Mouse (Mus musculus) MEL (cell line): Measurements from ENCODE around the gene Tepp. TPM values are rescaled to one million over a fixed set of nuclear protein-coding genes. Genes with fewer than 3 reads are reported as not detected.

ENCODE experiments used
- DNase-seq: peaks from one replicate; pipeline ENCODE4 v3.0.0; 2011; ENCODE audit warnings: low read depth, low spot score
- H3K27ac ChIP-seq: 2 replicates; pipeline ENCODE4 v1.5.1; 2012; ENCODE audit warnings: low read depth, mild to moderate bottlenecking, control low read depth, low read length, moderate library complexity; ENCODE audit not compliant: control insufficient read depth
- H3K27me3 ChIP-seq, 2 experiments: fragments of 150-350 bp in 1 of 2; sonication (generic) in 1 of 2; 2 replicates each; pipeline ENCODE4 v1.6.1; 2012; ENCODE audit warnings: low read length in 2 of 2, mild to moderate bottlenecking in 2 of 2, improper control_type of control experiment in 1 of 2, moderate library complexity in 1 of 2; ENCODE audit not compliant: insufficient read depth in 2 of 2, control insufficient read depth in 1 of 2
- H3K36me3 ChIP-seq, 2 experiments: 2 replicates each; pipeline ENCODE4 v1.6.1; 2012 to 2014; ENCODE audit warnings: low read length in 2 of 2, improper control_type of control experiment in 1 of 2, inconsistent platforms in 1 of 2, mild to moderate bottlenecking in 1 of 2; ENCODE audit not compliant: insufficient read depth in 2 of 2, control insufficient read depth in 1 of 2
- H3K4me1 ChIP-seq, 2 experiments: fragments of 150-350 bp in 1 of 2; sonication (generic) in 1 of 2; 2 replicates each; pipeline ENCODE4 v1.6.1; 2012; ENCODE audit warnings: low read length in 2 of 2, improper control_type of control experiment in 1 of 2, mild to moderate bottlenecking in 1 of 2; ENCODE audit not compliant: insufficient read depth in 2 of 2, control insufficient read depth in 1 of 2
- H3K4me3 ChIP-seq, 2 experiments: fragments of 150-350 bp in 1 of 2; sonication (generic) in 1 of 2; 2 replicates each; pipeline ENCODE4 v1.5.1; 2012; ENCODE audit warnings: low read depth in 2 of 2, low read length in 2 of 2, mild to moderate bottlenecking in 2 of 2, moderate library complexity in 2 of 2, control low read depth in 1 of 2, improper control_type of control experiment in 1 of 2; ENCODE audit not compliant: control insufficient read depth in 1 of 2, insufficient read depth in 1 of 2
- H3K79me2 ChIP-seq: 2 replicates; pipeline ENCODE4 v1.6.1; 2012; ENCODE audit warnings: mild to moderate bottlenecking, low read length, moderate library complexity; ENCODE audit not compliant: control insufficient read depth, poor library complexity, insufficient read depth
- H3K9ac ChIP-seq: 2 replicates; pipeline ENCODE4 v1.6.1; 2012; ENCODE audit warnings: low read depth, mild to moderate bottlenecking, control low read depth, low read length, moderate library complexity; ENCODE audit not compliant: control insufficient read depth, poor library complexity, severe bottlenecking
- H3K9me3 ChIP-seq: fragments of 150-350 bp; sonication (generic); replicated peaks from 2 replicates; pipeline ENCODE4 v1.6.1; 2012; ENCODE audit warnings: mild to moderate bottlenecking, low read length, improper control_type of control experiment, moderate library complexity; ENCODE audit not compliant: insufficient read depth
- CHD1 ChIP-seq: IDR thresholded peaks from 2 replicates; pipeline ENCODE4 v1.6.1; 2012; ENCODE audit warnings: low read depth, mild to moderate bottlenecking, inconsistent platforms, low read length, improper control_type of control experiment
- CHD2 ChIP-seq: IDR thresholded peaks from 2 replicates; pipeline ENCODE4 v1.6.1; 2011; ENCODE audit warnings: low read length, improper control_type of control experiment
- CTCF ChIP-seq, 3 experiments: IDR thresholded peaks in 2 of 3; conservative IDR thresholded peaks in 1 of 3; 2 replicates each; pipeline ENCODE4 v1.5.1; 2011 to 2012; ENCODE audit warnings: low read length in 3 of 3, low read depth in 2 of 3, mild to moderate bottlenecking in 2 of 3, improper control_type of control experiment in 1 of 3, inconsistent platforms in 1 of 3, mixed read lengths in 1 of 3, moderate library complexity in 1 of 3; ENCODE audit not compliant: control insufficient read depth in 1 of 3, insufficient read depth in 1 of 3, poor library complexity in 1 of 3, severe bottlenecking in 1 of 3
- E2F4 ChIP-seq: IDR thresholded peaks from 2 replicates; pipeline ENCODE4 v1.6.1; 2011; ENCODE audit warnings: low read depth, low read length, improper control_type of control experiment, borderline replicate concordance
- ELF1 ChIP-seq: IDR thresholded peaks from 2 replicates; pipeline ENCODE4 v1.6.1; 2014; ENCODE audit warnings: low read depth, mild to moderate bottlenecking, inconsistent platforms, low read length, improper control_type of control experiment, moderate library complexity
- ETS1 ChIP-seq: IDR thresholded peaks from 2 replicates; pipeline ENCODE4 v1.6.1; 2012; ENCODE audit warnings: low read depth, mild to moderate bottlenecking, inconsistent platforms, low read length, improper control_type of control experiment, moderate library complexity
- GABPA ChIP-seq: IDR thresholded peaks from 2 replicates; pipeline ENCODE4 v1.6.1; 2012; ENCODE audit warnings: low read depth, mild to moderate bottlenecking, inconsistent platforms, low read length, improper control_type of control experiment, moderate library complexity
- GATA1 ChIP-seq: IDR thresholded peaks from 2 replicates; pipeline ENCODE4 v1.6.1; 2011; ENCODE audit warnings: low read depth, low read length, improper control_type of control experiment
- JUND ChIP-seq: IDR thresholded peaks from 2 replicates; pipeline ENCODE4 v1.6.1; 2011; ENCODE audit warnings: low read depth, mild to moderate bottlenecking, improper control_type of control experiment, low read length
- KAT2A ChIP-seq: conservative IDR thresholded peaks from 2 replicates; pipeline ENCODE4 v1.6.1; 2012; ENCODE audit warnings: low read depth, low read length, improper control_type of control experiment, inconsistent platforms
- MAFK ChIP-seq: IDR thresholded peaks from 2 replicates; pipeline ENCODE4 v1.6.1; 2011; ENCODE audit warnings: low read depth, mild to moderate bottlenecking, low read length, improper control_type of control experiment, borderline replicate concordance
- MAX ChIP-seq: IDR thresholded peaks from 2 replicates; pipeline ENCODE4 v1.6.1; 2011; ENCODE audit warnings: low read length, improper control_type of control experiment
- MAZ ChIP-seq: IDR thresholded peaks from 2 replicates; pipeline ENCODE4 v1.6.1; 2012; ENCODE audit warnings: low read depth, mild to moderate bottlenecking, inconsistent platforms, low read length, improper control_type of control experiment
- MEF2A ChIP-seq: IDR thresholded peaks from 2 replicates; pipeline ENCODE4 v1.6.1; 2014; ENCODE audit warnings: low read depth, mild to moderate bottlenecking, inconsistent platforms, low read length, improper control_type of control experiment; ENCODE audit not compliant: poor library complexity, insufficient replicate concordance, severe bottlenecking; ENCODE audit errors: extremely low read depth
- MYB ChIP-seq: IDR thresholded peaks from 2 replicates; pipeline ENCODE4 v1.6.1; 2011; ENCODE audit warnings: mild to moderate bottlenecking, low read depth, low read length, improper control_type of control experiment
- MYC ChIP-seq: IDR thresholded peaks from 2 replicates; pipeline ENCODE4 v1.6.1; 2011; ENCODE audit warnings: low read depth, mild to moderate bottlenecking, low read length, improper control_type of control experiment, moderate library complexity
- NELFE ChIP-seq: IDR thresholded peaks from 2 replicates; pipeline ENCODE4 v1.6.1; 2011; ENCODE audit warnings: low read depth, low read length, improper control_type of control experiment
- NRF1 ChIP-seq: IDR thresholded peaks from 2 replicates; pipeline ENCODE4 v1.6.1; 2014; ENCODE audit warnings: low read depth, mild to moderate bottlenecking, inconsistent platforms, low read length, improper control_type of control experiment, moderate library complexity; ENCODE audit not compliant: poor library complexity, insufficient read depth, severe bottlenecking
- POLR2A ChIP-seq, 2 experiments: IDR thresholded peaks; 2 replicates each; pipeline ENCODE4 v1.6.1; 2011 to 2012; ENCODE audit warnings: low read length in 2 of 2, mild to moderate bottlenecking in 2 of 2, control low read depth in 1 of 2, improper control_type of control experiment in 1 of 2, low read depth in 1 of 2, moderate library complexity in 1 of 2; ENCODE audit not compliant: control insufficient read depth in 1 of 2, insufficient read depth in 1 of 2, poor library complexity in 1 of 2
- POLR2AphosphoS2 ChIP-seq: IDR thresholded peaks from 2 replicates; pipeline ENCODE4 v1.6.1; 2011; ENCODE audit warnings: low read length, improper control_type of control experiment
- POLR2AphosphoS5 ChIP-seq: IDR thresholded peaks from 2 replicates; pipeline ENCODE4 v1.6.1; 2012; ENCODE audit warnings: low read depth, borderline replicate concordance, mild to moderate bottlenecking, inconsistent platforms, low read length, moderate library complexity, mixed read lengths
- RAD21 ChIP-seq: IDR thresholded peaks from 2 replicates; pipeline ENCODE4 v1.6.1; 2011; ENCODE audit warnings: mild to moderate bottlenecking, low read depth, low read length, improper control_type of control experiment
- RCOR1 ChIP-seq: IDR thresholded peaks from 2 replicates; pipeline ENCODE4 v1.6.1; 2012; ENCODE audit warnings: low read depth, mild to moderate bottlenecking, inconsistent platforms, low read length, improper control_type of control experiment
- SIN3A ChIP-seq: IDR thresholded peaks from 2 replicates; pipeline ENCODE4 v1.6.1; 2012; ENCODE audit warnings: low read length, improper control_type of control experiment, inconsistent platforms
- SMC3 ChIP-seq: IDR thresholded peaks from 2 replicates; pipeline ENCODE4 v1.6.1; 2011; ENCODE audit warnings: low read depth, low read length, improper control_type of control experiment
- TAL1 ChIP-seq: IDR thresholded peaks from 2 replicates; pipeline ENCODE4 v1.6.1; 2012; ENCODE audit warnings: mild to moderate bottlenecking, inconsistent platforms, low read length, moderate library complexity, mixed read lengths
- TBP ChIP-seq: IDR thresholded peaks from 2 replicates; pipeline ENCODE4 v1.8.0; 2011; ENCODE audit warnings: low read depth, low read length, improper control_type of control experiment
- TCF12 ChIP-seq: IDR thresholded peaks from 2 replicates; pipeline ENCODE4 v1.6.1; 2014; ENCODE audit warnings: low read depth, mild to moderate bottlenecking, inconsistent platforms, low read length, improper control_type of control experiment, moderate library complexity
- UBTF ChIP-seq: IDR thresholded peaks from 2 replicates; pipeline ENCODE4 v1.6.1; 2012; ENCODE audit warnings: low read depth, mild to moderate bottlenecking, inconsistent platforms, low read length, improper control_type of control experiment, moderate library complexity, borderline replicate concordance; ENCODE audit not compliant: insufficient read depth
- USF1 ChIP-seq: IDR thresholded peaks from 2 replicates; pipeline ENCODE4 v1.6.1; 2014; ENCODE audit warnings: low read depth, mild to moderate bottlenecking, inconsistent platforms, low read length, improper control_type of control experiment, moderate library complexity
- USF2 ChIP-seq, 2 experiments: IDR thresholded peaks; 2 replicates each; pipeline ENCODE4 v1.6.1; 2011 to 2012; ENCODE audit warnings: improper control_type of control experiment in 2 of 2, low read length in 2 of 2, borderline replicate concordance in 1 of 2, inconsistent platforms in 1 of 2, low read depth in 1 of 2, mild to moderate bottlenecking in 1 of 2; ENCODE audit not compliant: insufficient read depth in 1 of 2
- ZC3H11A ChIP-seq: IDR thresholded peaks from 2 replicates; pipeline ENCODE4 v1.6.1; 2012; ENCODE audit warnings: low read depth, mild to moderate bottlenecking, inconsistent platforms, low read length, improper control_type of control experiment
- ZKSCAN1 ChIP-seq: IDR thresholded peaks from 2 replicates; pipeline ENCODE4 v1.6.1; 2012; ENCODE audit warnings: low read depth, mild to moderate bottlenecking, inconsistent platforms, low read length, improper control_type of control experiment, moderate library complexity
- ZMIZ1 ChIP-seq: IDR thresholded peaks from 2 replicates; pipeline ENCODE4 v1.6.1; 2012; ENCODE audit warnings: low read depth, mild to moderate bottlenecking, inconsistent platforms, low read length, improper control_type of control experiment, moderate library complexity
- ZNF384 ChIP-seq: IDR thresholded peaks from 2 replicates; pipeline ENCODE4 v1.6.1; 2012; ENCODE audit warnings: low read depth, mild to moderate bottlenecking, inconsistent platforms, low read length, improper control_type of control experiment
- polyA plus RNA-seq, 2 experiments: library from polyadenylated mRNA; stranded (reverse) in 1 of 2; unstranded in 1 of 2; fragments of >175 nt in 1 of 2; fragments of >200 nt in 1 of 2; gene quantifications; 2 replicates each; pipeline versions ENCODE4 v1.2.1 to v1.2.4; 2012; ENCODE audit warnings: low replicate concordance in 2 of 2, low read depth in 1 of 2; ENCODE audit not compliant: insufficient read length in 2 of 2, insufficient read depth in 1 of 2, missing spikeins in 1 of 2
- total RNA-seq: library from RNA; depleted of rRNA; stranded (reverse); fragments of 300-350 nt; gene quantifications from 2 replicates; pipeline ENCODE4 v1.2.3, GENCODE M21; 2012

Gene Tepp
- total and polyA plus RNA-seq, 3 experiments = not detected

DNA sequence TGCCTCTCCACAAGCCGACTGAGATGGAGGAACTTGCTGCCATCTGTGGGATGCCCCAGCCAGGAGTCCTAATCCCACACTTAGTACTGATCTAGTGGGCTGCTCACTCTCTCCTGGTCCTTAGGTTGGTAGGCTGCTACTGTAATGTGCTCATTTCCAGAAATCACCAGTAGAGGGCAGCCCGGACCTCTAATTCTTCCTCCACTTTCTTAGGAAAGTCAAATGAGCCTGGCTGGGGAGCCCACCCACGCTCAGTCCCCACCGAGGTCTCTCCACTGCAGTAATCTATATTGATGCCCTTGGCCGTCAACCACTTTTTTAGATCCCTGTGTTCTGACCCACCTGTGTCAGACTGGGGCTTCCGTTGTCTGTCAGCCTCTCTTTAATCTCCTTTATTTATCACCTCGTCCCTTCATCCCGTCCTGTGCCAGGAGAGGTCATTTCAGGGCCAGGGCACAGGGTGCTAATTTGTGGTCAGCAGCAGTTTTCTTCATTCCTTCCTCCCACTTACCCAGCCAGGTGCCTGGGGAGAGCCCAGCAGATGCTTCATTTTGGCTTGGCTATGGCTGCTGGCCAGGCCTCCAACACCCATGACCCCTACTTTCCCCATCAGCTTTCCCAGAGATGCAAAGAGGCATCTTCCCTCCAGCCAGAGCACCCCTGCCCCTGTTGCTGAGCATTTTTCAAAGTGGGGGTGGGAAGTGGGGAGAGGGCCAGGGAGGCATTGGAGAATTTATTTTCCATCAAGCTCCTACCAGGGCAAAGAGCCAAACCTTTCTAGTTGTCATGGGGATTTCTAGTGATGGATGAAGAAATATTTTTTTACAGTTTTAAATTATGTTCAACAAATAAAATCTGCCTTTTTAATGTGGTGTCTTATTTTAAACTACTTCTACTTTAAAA is 36.5 kb downstream of the Tepp start:
- H3K9ac ChIP-seq = no peak overlapping the region
- peak; percentile 64 for DNase-seq
- no peak overlapping the region for H3K27ac ChIP-seq
- H3K4me1 ChIP-seq = no peaks in the 10 kb centered on the region
- H3K4me3 ChIP-seq = no peak overlapping the region
- H3K79me2 ChIP-seq = no peaks in the 10 kb centered on the region
- TF ChIP-seq MYC (no peak), USF1 (no peak), UBTF (no peak), CHD1 (no peak), CHD2 (no peak), RCOR1 (no peak), MYB (no peak), SIN3A (0 out of 2 replicates have a peak, but pooled peaks have one; percentile 15), KAT2A (no peak), POLR2AphosphoS5 (no peak), ZNF384 (no peak), ELF1 (no peak), JUND (no peak), RAD21 (peak; percentile 73), USF2 (IDR thresholded peaks at IDR 0.05; ENCODE audit: borderline replicate concordance in 1 of 2, insufficient read depth in 1 of 2, low read depth in 1 of 2, low read length in 2 of 2) (no peak), MEF2A (no peak), ETS1 (no peak), GATA1 (no peak), MAZ (no peak), MAFK (no peak), POLR2AphosphoS2 (no peak), POLR2A (IDR thresholded peaks at IDR 0.05; ENCODE audit: control insufficient read depth in 1 of 2, insufficient read depth in 1 of 2, low read depth in 1 of 2, low read length in 2 of 2, poor library complexity in 1 of 2) (no peak), TBP (no peak), NRF1 (no peak), E2F4 (no peak), CTCF (IDR thresholded peaks at IDR 0.05 in 2 of 3, conservative IDR thresholded peaks at IDR 0.05 in 1 of 3; ENCODE audit: control insufficient read depth in 1 of 3, insufficient read depth in 1 of 3, low read depth in 2 of 3, low read length in 3 of 3, poor library complexity in 1 of 3, severe bottlenecking in 1 of 3) (peak; percentile 53 to 75 (median 60)), ZC3H11A (peak; percentile 51), NELFE (no peak), SMC3 (peak; percentile 63), TAL1 (no peak), TCF12 (no peak), ZMIZ1 (no peak), GABPA (no peak), MAX (no peak), ZKSCAN1 (no peak)
- H3K36me3 ChIP-seq = no peaks in the 10 kb centered on the region
- H3K27me3 ChIP-seq = no peaks in the 10 kb centered on the region
- no peaks in the 10 kb centered on the region for H3K9me3 ChIP-seq
